Mouse (Mus musculus) forebrain, embryonic 12.5 days (tissue): ENCODE data around the gene Shd. TPM values are rescaled to one million over a fixed set of nuclear protein-coding genes. Genes with fewer than 3 reads are reported as not detected.
A peak's percentile ranks its signal among the peaks of the same experiment; 100 is the strongest.

Source experiments
- ATAC-seq: fragments of 200-750 bp; cut with Nextera tagmentation; 2 replicates; pipeline ENCODE4 v1.8.0; 2017; ENCODE audit warnings: moderate TSS enrichment; ENCODE audit not compliant: low FRiP score
- H3K27ac ChIP-seq: fragments of 300-500 bp; sonication (generic); 2 replicates; pipeline ENCODE4 v1.5.1; 2016; ENCODE audit warnings: mild to moderate bottlenecking
- H3K27me3 ChIP-seq: fragments of 300-500 bp; sonication (generic); 2 replicates; pipeline ENCODE4 v1.6.1; 2016; ENCODE audit warnings: mild to moderate bottlenecking
- H3K36me3 ChIP-seq: fragments of 300-500 bp; sonication (generic); replicated peaks from 2 replicates; pipeline ENCODE4 v1.6.1; 2016; ENCODE audit warnings: mild to moderate bottlenecking
- H3K4me1 ChIP-seq: fragments of 300-500 bp; sonication (generic); 2 replicates; pipeline ENCODE4 v1.6.1; 2016
- H3K4me2 ChIP-seq: fragments of 300-500 bp; sonication (generic); 2 replicates; pipeline ENCODE4 v1.6.1; 2016; ENCODE audit warnings: mild to moderate bottlenecking, moderate library complexity
- H3K4me3 ChIP-seq: fragments of 300-500 bp; sonication (generic); replicated peaks from 2 replicates; pipeline ENCODE4 v1.5.1; 2016; ENCODE audit warnings: mild to moderate bottlenecking
- H3K9ac ChIP-seq: fragments of 300-500 bp; sonication (generic); 2 replicates; pipeline ENCODE4 v1.6.1; 2016; ENCODE audit warnings: mild to moderate bottlenecking
- H3K9me3 ChIP-seq: fragments of 300-500 bp; sonication (generic); 2 replicates; pipeline ENCODE4 v1.6.1; 2016
- WGBS: fragments of 180-500 bp; shearing (Covaris S2); methylation state at CpG from one replicate; pipeline ENCODE4 v1.1.7; 2016; 5-methylcytosine and 5-hydroxymethylcytosine counted together
- polyA plus RNA-seq: library from polyadenylated mRNA; unstranded; fragments of >200 nt; fragmentation: Nextera tagmentation; extraction: Ambion mirVana; gene quantifications from 2 replicates; pipeline ENCODE4 v1.2.1, GENCODE M21; 2016

The Shd gene
- polyA plus RNA-seq, 1 experiment from 2014 or later, result 81.1 TPM

- no peak overlapping the region for H3K4me3 ChIP-seq
- H3K4me2 ChIP-seq, result no peak overlapping the region
- peaks cover 55% of the 10 kb centered on the region for H3K36me3 ChIP-seq
- ATAC-seq, result no peak
- H3K27ac ChIP-seq, result no peak overlapping the region
- no peaks in the 10 kb centered on the region for H3K9me3 ChIP-seq
- H3K27me3 ChIP-seq, result peaks cover 17% of the 10 kb centered on the region
- H3K4me1 ChIP-seq, result peaks cover 4% of the 10 kb centered on the region
- H3K9ac ChIP-seq, result no peak overlapping the region
- WGBS, result 90% methylated on average over 15 of the region's 15 CpGs
These were observed 25.7 kb downstream of the Shd start for GRCm38 (mm10) chr17:55996007-55996406.

GRCm38 (mm10) chr17:55999794-56000499 lies 29.7 kb downstream of the Shd start:
- no peak overlapping the region for H3K27ac ChIP-seq
- no peaks in the 10 kb centered on the region for H3K9me3 ChIP-seq
- H3K4me2 ChIP-seq, result peak overlapping the region; percentile 26
- peaks cover 26% of the 10 kb centered on the region for H3K27me3 ChIP-seq
- no peak overlapping the region for H3K9ac ChIP-seq
- no peak overlapping the region for H3K4me3 ChIP-seq
- ATAC-seq, result no peak; the same call in 1 of the 2 replicates
- H3K36me3 ChIP-seq, result peaks cover 25% of the 10 kb centered on the region
- no peaks in the 10 kb centered on the region; the same call in 1 of the 2 replicates for H3K4me1 ChIP-seq
- WGBS, result 7% methylated on average over 30 of the region's 30 CpGs

GRCm38 (mm10) chr17:56003000-56003399 lies 32.7 kb downstream of the Shd start:
- no peak overlapping the region for H3K9ac ChIP-seq
- H3K4me2 ChIP-seq, result no peak overlapping the region
- H3K9me3 ChIP-seq, result no peaks in the 10 kb centered on the region
- 81% methylated on average over 3 of the region's 3 CpGs for WGBS
- peaks cover 6% of the 10 kb centered on the region for H3K4me1 ChIP-seq
- H3K4me3 ChIP-seq, result no peak overlapping the region
- H3K36me3 ChIP-seq, result no peaks in the 10 kb centered on the region
- H3K27ac ChIP-seq, result no peak overlapping the region
- ATAC-seq, result no peak
- peaks cover 31% of the 10 kb centered on the region for H3K27me3 ChIP-seq

GRCm38 (mm10) chr17:56005415-56006061 lies 35.3 kb downstream of the Shd start, which contains the start of the genes Stap2 and Mpnd:
Gene Stap2, minus strand, starts transcription at chr17:56005584.
Gene Mpnd, plus strand, starts transcription at chr17:56005711.
- ATAC-seq, result no peak
- 54% methylated on average over 12 of the region's 13 CpGs for WGBS
- Histone ChIP-seq H3K36me3 (no peaks in the 10 kb centered on the region), H3K27me3 (peaks cover 19% of the 10 kb centered on the region), H3K9ac (no peak within 1 kb of the TSS), H3K4me2 (no peak within 1 kb of the TSS), H3K9me3 (no peaks in the 10 kb centered on the region), H3K27ac (no peak within 1 kb of the TSS), H3K4me3 (no peak within 1 kb of the TSS), H3K4me1 (peaks cover 20% of the 10 kb centered on the region)

GRCm38 (mm10) chr17:56006956-56007355 lies 36.7 kb downstream of the Shd start:
- H3K9me3 ChIP-seq, result no peaks in the 10 kb centered on the region

GRCm38 (mm10) chr17:56007444-56008355 lies 37.4 kb downstream of the Shd start:
- Histone ChIP-seq H3K27me3 (peaks cover 14% of the 10 kb centered on the region; the same call in 1 of the 2 replicates), H3K27ac (peak overlapping the region; percentile 97), H3K9me3 (no peaks in the 10 kb centered on the region), H3K4me1 (peaks cover 36% of the 10 kb centered on the region), H3K36me3 (peaks cover 19% of the 10 kb centered on the region), H3K9ac (peak overlapping the region; percentile 38; the same call in 1 of the 2 replicates), H3K4me3 (peak overlapping the region; percentile 78), H3K4me2 (peak overlapping the region; percentile 95)
- WGBS, result 37% methylated on average over 13 of the region's 14 CpGs
- ATAC-seq, result peak; percentile 37

More at GRCm38 (mm10) chr17:56006956-56007355, 36.7 kb downstream of the Shd start:
- H3K4me2 ChIP-seq, result no peak overlapping the region
- 51% methylated on average over 10 of the region's 10 CpGs for WGBS
- peaks cover 33% of the 10 kb centered on the region for H3K4me1 ChIP-seq
- no peak overlapping the region for H3K4me3 ChIP-seq
- H3K9ac ChIP-seq, result no peak overlapping the region
- peaks cover 14% of the 10 kb centered on the region; the same call in 1 of the 2 replicates for H3K27me3 ChIP-seq
- no peak for ATAC-seq
- H3K36me3 ChIP-seq, result peaks cover 12% of the 10 kb centered on the region
- H3K27ac ChIP-seq, result no peak overlapping the region

GRCm38 (mm10) chr17:56008356-56009087 lies 38.3 kb downstream of the Shd start:
- H3K36me3 ChIP-seq, result peaks cover 26% of the 10 kb centered on the region
- WGBS, result under 1% methylated on average over 21 of the region's 21 CpGs
- H3K9me3 ChIP-seq, result no peaks in the 10 kb centered on the region
- H3K4me2 ChIP-seq, result peak overlapping the region; percentile 95
- peaks cover 14% of the 10 kb centered on the region; the same call in 1 of the 2 replicates for H3K27me3 ChIP-seq
- peak overlapping the region; percentile 78 for H3K4me3 ChIP-seq
- H3K4me1 ChIP-seq, result peaks cover 36% of the 10 kb centered on the region
- ATAC-seq, result peak; percentile 95
- H3K9ac ChIP-seq, result peak overlapping the region; percentile 83
- peak overlapping the region; percentile 97 for H3K27ac ChIP-seq

- Histone ChIP-seq H3K9ac (peak overlapping the region; percentile 83), H3K4me1 (peaks cover 36% of the 10 kb centered on the region), H3K27me3 (peaks cover 11% of the 10 kb centered on the region; the same call in 1 of the 2 replicates), H3K4me2 (peak overlapping the region; percentile 95), H3K27ac (peak overlapping the region; percentile 97), H3K36me3 (peaks cover 34% of the 10 kb centered on the region), H3K9me3 (no peaks in the 10 kb centered on the region), H3K4me3 (peak overlapping the region; percentile 78)
- peak; percentile 92 for ATAC-seq
- 1% methylated on average over 62 of the region's 62 CpGs for WGBS
These were observed 39.1 kb downstream of the Shd start for GRCm38 (mm10) chr17:56009088-56009961.

- 42% methylated on average over 2 of the region's 2 CpGs for WGBS
- H3K9me3 ChIP-seq, result no peaks in the 10 kb centered on the region
- peak overlapping the region; percentile 95 for H3K4me2 ChIP-seq
- peak overlapping the region; percentile 78 for H3K4me3 ChIP-seq
- H3K36me3 ChIP-seq, result peaks cover 38% of the 10 kb centered on the region
- H3K9ac ChIP-seq, result peak overlapping the region; percentile 83
- peaks cover 36% of the 10 kb centered on the region for H3K4me1 ChIP-seq
- no peak for ATAC-seq
- H3K27ac ChIP-seq, result peak overlapping the region; percentile 97
- H3K27me3 ChIP-seq, result peaks cover 5% of the 10 kb centered on the region; the same call in 1 of the 2 replicates
These were observed 39.6 kb downstream of the Shd start for GRCm38 (mm10) chr17:56009962-56010240.

GRCm38 (mm10) chr17:56010255-56010654 lies 40.0 kb downstream of the Shd start:
- Histone ChIP-seq H3K9ac (peak overlapping the region; percentile 83), H3K9me3 (no peaks in the 10 kb centered on the region), H3K36me3 (peaks cover 42% of the 10 kb centered on the region), H3K4me3 (peak overlapping the region; percentile 78), H3K4me2 (peak overlapping the region; percentile 95), H3K27me3 (peaks cover 2% of the 10 kb centered on the region; the same call in 1 of the 2 replicates), H3K4me1 (peaks cover 36% of the 10 kb centered on the region), H3K27ac (peak overlapping the region; percentile 97; the same call in 1 of the 2 replicates)
- WGBS, result 70% methylated on average over 14 of the region's 14 CpGs
- no peak for ATAC-seq
